Mouse (Mus musculus): Measurements from ENCODE around the gene Pdpk1.

The Pdpk1 gene

DNA sequence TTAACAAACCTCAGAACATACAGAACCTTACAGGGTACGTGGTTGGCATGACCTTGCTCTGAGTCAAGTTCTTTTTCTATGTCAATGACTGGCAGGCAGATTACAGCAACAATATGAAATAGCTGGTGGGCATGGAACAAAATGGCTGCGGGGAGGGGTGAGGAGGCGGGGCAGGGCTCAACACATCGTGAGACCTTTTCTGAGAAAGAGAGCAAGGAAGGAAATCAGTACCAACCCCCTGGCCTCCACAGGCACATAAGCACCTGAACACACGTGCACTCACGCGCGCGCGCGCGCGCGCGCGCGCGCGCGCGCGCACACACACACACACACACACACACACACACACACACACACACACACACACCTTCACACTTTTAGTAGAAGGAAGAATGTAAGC lies 120.2 kb downstream of the Pdpk1 start:
- no peak for DNase-seq

DNA sequence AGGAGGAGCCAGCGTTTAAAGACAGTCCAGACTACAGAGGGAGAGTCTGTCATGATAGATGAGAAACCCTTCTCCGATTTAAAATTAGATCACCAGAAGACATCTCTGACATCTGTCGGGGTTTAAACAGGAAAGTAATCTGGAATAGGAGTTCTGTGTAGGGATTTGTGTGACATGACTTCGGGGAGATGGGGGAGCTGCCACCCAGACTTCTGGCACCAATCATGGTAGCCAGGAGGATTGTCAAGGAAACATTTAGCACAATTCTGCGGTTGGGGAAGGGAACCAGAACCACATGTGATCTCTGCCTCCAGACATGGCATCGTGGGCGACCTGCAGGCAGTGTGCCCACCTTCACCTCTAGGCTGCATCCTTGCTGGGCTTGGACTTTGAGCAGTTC lies 121.2 kb downstream of the Pdpk1 start:
- DNase-seq, result no peak
